Mouse (Mus musculus): ENCODE measurements around the gene Fam216b. TPM values are rescaled to one million over a fixed set of nuclear protein-coding genes. Genes with fewer than 3 reads are reported as not detected.

Fam216b gene
- polyA plus RNA-seq, 1 experiment from 2014 or later = not detected

- no peaks in the 10 kb centered on the region for H3K27me3 ChIP-seq (ENCODE audit: control insufficient read depth, insufficient read depth, low read length)
- no peak overlapping the region for H3K9ac ChIP-seq (ENCODE audit: low read depth, low read length)
- no peaks in the 10 kb centered on the region for H3K9me3 ChIP-seq (replicated peaks; ENCODE audit: control insufficient read depth, low read length)
- 73% methylated on average over 9 of the region's 9 CpGs for WGBS (ENCODE audit: insufficient replicate concordance)
- H3K4me3 ChIP-seq (ENCODE audit: low read depth, low read length) = no peak overlapping the region
- no peak overlapping the region for H3K4me2 ChIP-seq
- no peaks in the 10 kb centered on the region for H3K4me1 ChIP-seq (ENCODE audit: control insufficient read depth, insufficient read depth, low read length)
- no peak for ATAC-seq (replicated peaks; ENCODE audit: insufficient number of reproducible peaks, low FRiP score, low TSS enrichment)
- no peaks in the 10 kb centered on the region for H3K36me3 ChIP-seq (ENCODE audit: control insufficient read depth, insufficient read depth, low read length)
- no peak overlapping the region for H3K27ac ChIP-seq (ENCODE audit: low read depth, low read length)
These were observed 28.8 kb downstream of the Fam216b start for GRCm38 (mm10) chr14:78059878-78060608.

- Histone ChIP-seq H3K27me3 (ENCODE audit: control insufficient read depth, insufficient read depth, low read length) (no peaks in the 10 kb centered on the region), H3K9ac (ENCODE audit: low read depth, low read length) (no peak overlapping the region), H3K4me1 (ENCODE audit: control insufficient read depth, insufficient read depth, low read length) (no peaks in the 10 kb centered on the region), H3K4me3 (ENCODE audit: low read depth, low read length) (no peak overlapping the region), H3K36me3 (ENCODE audit: control insufficient read depth, insufficient read depth, low read length) (no peaks in the 10 kb centered on the region), H3K9me3 (replicated peaks; ENCODE audit: control insufficient read depth, low read length) (no peaks in the 10 kb centered on the region), H3K4me2 (no peak overlapping the region), H3K27ac (ENCODE audit: low read depth, low read length) (no peak overlapping the region)
- ATAC-seq (replicated peaks; ENCODE audit: insufficient number of reproducible peaks, low FRiP score, low TSS enrichment) = no peak
- 73% methylated on average over 7 of the region's 7 CpGs for WGBS (ENCODE audit: insufficient replicate concordance)
These were observed 31.4 kb downstream of the Fam216b start for GRCm38 (mm10) chr14:78057362-78057761.

- H3K4me2 ChIP-seq = no peak overlapping the region
- H3K36me3 ChIP-seq (ENCODE audit: control insufficient read depth, insufficient read depth, low read length) = no peaks in the 10 kb centered on the region
- H3K4me3 ChIP-seq (ENCODE audit: low read depth, low read length) = no peak overlapping the region
- no peaks in the 10 kb centered on the region for H3K4me1 ChIP-seq (ENCODE audit: control insufficient read depth, insufficient read depth, low read length)
- WGBS (ENCODE audit: insufficient replicate concordance) = 65% methylated on average over 3 of the region's 3 CpGs
- H3K9me3 ChIP-seq (replicated peaks; ENCODE audit: control insufficient read depth, low read length) = no peaks in the 10 kb centered on the region
- no peak overlapping the region for H3K9ac ChIP-seq (ENCODE audit: low read depth, low read length)
- no peak overlapping the region for H3K27ac ChIP-seq (ENCODE audit: low read depth, low read length)
- ATAC-seq (replicated peaks; ENCODE audit: insufficient number of reproducible peaks, low FRiP score, low TSS enrichment) = no peak
- H3K27me3 ChIP-seq (ENCODE audit: control insufficient read depth, insufficient read depth, low read length) = no peaks in the 10 kb centered on the region
These were observed 32.4 kb downstream of the Fam216b start for GRCm38 (mm10) chr14:78056371-78056770.

- H3K4me2 ChIP-seq = no peak overlapping the region
- H3K9ac ChIP-seq (ENCODE audit: low read depth, low read length) = no peak overlapping the region
- H3K4me1 ChIP-seq (ENCODE audit: control insufficient read depth, insufficient read depth, low read length) = no peaks in the 10 kb centered on the region
- no peaks in the 10 kb centered on the region for H3K27me3 ChIP-seq (ENCODE audit: control insufficient read depth, insufficient read depth, low read length)
- WGBS (ENCODE audit: insufficient replicate concordance) = 81% methylated on average over 4 of the region's 4 CpGs
- H3K9me3 ChIP-seq (replicated peaks; ENCODE audit: control insufficient read depth, low read length) = no peaks in the 10 kb centered on the region
- no peak overlapping the region for H3K27ac ChIP-seq (ENCODE audit: low read depth, low read length)
- no peaks in the 10 kb centered on the region for H3K36me3 ChIP-seq (ENCODE audit: control insufficient read depth, insufficient read depth, low read length)
- H3K4me3 ChIP-seq (ENCODE audit: low read depth, low read length) = no peak overlapping the region
- ATAC-seq (replicated peaks; ENCODE audit: insufficient number of reproducible peaks, low FRiP score, low TSS enrichment) = no peak
These were observed 40.1 kb downstream of the Fam216b start for GRCm38 (mm10) chr14:78048674-78049073.

GRCm38 (mm10) chr14:78048258-78048657, 40.5 kb downstream of the Fam216b start:
- no peak overlapping the region for H3K27ac ChIP-seq (ENCODE audit: low read depth, low read length)
- no peak for ATAC-seq (replicated peaks; ENCODE audit: insufficient number of reproducible peaks, low FRiP score, low TSS enrichment)
- H3K36me3 ChIP-seq (ENCODE audit: control insufficient read depth, insufficient read depth, low read length) = no peaks in the 10 kb centered on the region
- no peaks in the 10 kb centered on the region for H3K4me1 ChIP-seq (ENCODE audit: control insufficient read depth, insufficient read depth, low read length)
- H3K9ac ChIP-seq (ENCODE audit: low read depth, low read length) = no peak overlapping the region
- WGBS (ENCODE audit: insufficient replicate concordance) = 81% methylated on average over 3 of the region's 3 CpGs
- H3K27me3 ChIP-seq (ENCODE audit: control insufficient read depth, insufficient read depth, low read length) = no peaks in the 10 kb centered on the region
- no peak overlapping the region for H3K4me2 ChIP-seq
- no peak overlapping the region for H3K4me3 ChIP-seq (ENCODE audit: low read depth, low read length)
- H3K9me3 ChIP-seq (replicated peaks; ENCODE audit: control insufficient read depth, low read length) = no peaks in the 10 kb centered on the region

GRCm38 (mm10) chr14:78043079-78043478, 45.7 kb downstream of the Fam216b start:
- Histone ChIP-seq H3K9me3 (replicated peaks; ENCODE audit: control insufficient read depth, low read length) (no peaks in the 10 kb centered on the region), H3K4me1 (ENCODE audit: control insufficient read depth, insufficient read depth, low read length) (no peaks in the 10 kb centered on the region), H3K4me2 (no peak overlapping the region), H3K36me3 (ENCODE audit: control insufficient read depth, insufficient read depth, low read length) (no peaks in the 10 kb centered on the region), H3K9ac (ENCODE audit: low read depth, low read length) (no peak overlapping the region), H3K27me3 (ENCODE audit: control insufficient read depth, insufficient read depth, low read length) (no peaks in the 10 kb centered on the region), H3K27ac (ENCODE audit: low read depth, low read length) (no peak overlapping the region), H3K4me3 (ENCODE audit: low read depth, low read length) (no peak overlapping the region)
- ATAC-seq (replicated peaks; ENCODE audit: insufficient number of reproducible peaks, low FRiP score, low TSS enrichment) = no peak
- 23% methylated on average over 2 of the region's 2 CpGs for WGBS (ENCODE audit: insufficient replicate concordance)

- 73% methylated on average over 11 of the region's 11 CpGs for WGBS (ENCODE audit: insufficient replicate concordance)
- no peak overlapping the region for H3K9ac ChIP-seq (ENCODE audit: low read depth, low read length)
- ATAC-seq (replicated peaks; ENCODE audit: insufficient number of reproducible peaks, low FRiP score, low TSS enrichment) = no peak
These were observed 46.8 kb downstream of the Fam216b start for GRCm38 (mm10) chr14:78041886-78042526.

GRCm38 (mm10) chr14:78040643-78041042, 48.2 kb downstream of the Fam216b start:
- ATAC-seq (replicated peaks; ENCODE audit: insufficient number of reproducible peaks, low FRiP score, low TSS enrichment) = no peak
- Histone ChIP-seq H3K4me1 (ENCODE audit: control insufficient read depth, insufficient read depth, low read length) (no peaks in the 10 kb centered on the region), H3K4me3 (ENCODE audit: low read depth, low read length) (no peak overlapping the region), H3K27me3 (ENCODE audit: control insufficient read depth, insufficient read depth, low read length) (no peaks in the 10 kb centered on the region), H3K27ac (ENCODE audit: low read depth, low read length) (no peak overlapping the region), H3K9me3 (replicated peaks; ENCODE audit: control insufficient read depth, low read length) (no peaks in the 10 kb centered on the region), H3K9ac (ENCODE audit: low read depth, low read length) (no peak overlapping the region), H3K36me3 (ENCODE audit: control insufficient read depth, insufficient read depth, low read length) (no peaks in the 10 kb centered on the region), H3K4me2 (no peak overlapping the region)
- 84% methylated on average over 6 of the region's 6 CpGs for WGBS (ENCODE audit: insufficient replicate concordance)

More at GRCm38 (mm10) chr14:78041886-78042526, 46.8 kb downstream of the Fam216b start:
- Histone ChIP-seq H3K4me3 (ENCODE audit: low read depth, low read length) (no peak overlapping the region), H3K27me3 (ENCODE audit: control insufficient read depth, insufficient read depth, low read length) (no peaks in the 10 kb centered on the region), H3K9me3 (replicated peaks; ENCODE audit: control insufficient read depth, low read length) (no peaks in the 10 kb centered on the region), H3K36me3 (ENCODE audit: control insufficient read depth, insufficient read depth, low read length) (no peaks in the 10 kb centered on the region), H3K4me1 (ENCODE audit: control insufficient read depth, insufficient read depth, low read length) (no peaks in the 10 kb centered on the region), H3K27ac (ENCODE audit: low read depth, low read length) (no peak overlapping the region), H3K4me2 (no peak overlapping the region)

GRCm38 (mm10) chr14:78038876-78039275, 49.9 kb downstream of the Fam216b start:
- H3K9ac ChIP-seq (ENCODE audit: low read depth, low read length) = no peak overlapping the region
- H3K27ac ChIP-seq (ENCODE audit: low read depth, low read length) = no peak overlapping the region
- no peaks in the 10 kb centered on the region for H3K27me3 ChIP-seq (ENCODE audit: control insufficient read depth, insufficient read depth, low read length)
- H3K4me3 ChIP-seq (ENCODE audit: low read depth, low read length) = no peak overlapping the region
- no peak overlapping the region for H3K4me2 ChIP-seq
- 73% methylated on average over 8 of the region's 8 CpGs for WGBS (ENCODE audit: insufficient replicate concordance)
- no peaks in the 10 kb centered on the region for H3K36me3 ChIP-seq (ENCODE audit: control insufficient read depth, insufficient read depth, low read length)
- H3K4me1 ChIP-seq (ENCODE audit: control insufficient read depth, insufficient read depth, low read length) = no peaks in the 10 kb centered on the region
- ATAC-seq (replicated peaks; ENCODE audit: insufficient number of reproducible peaks, low FRiP score, low TSS enrichment) = no peak
- no peaks in the 10 kb centered on the region for H3K9me3 ChIP-seq (replicated peaks; ENCODE audit: control insufficient read depth, low read length)
